Mouse (Mus musculus): ENCODE measurements around the gene Ncapd2.

DNA sequence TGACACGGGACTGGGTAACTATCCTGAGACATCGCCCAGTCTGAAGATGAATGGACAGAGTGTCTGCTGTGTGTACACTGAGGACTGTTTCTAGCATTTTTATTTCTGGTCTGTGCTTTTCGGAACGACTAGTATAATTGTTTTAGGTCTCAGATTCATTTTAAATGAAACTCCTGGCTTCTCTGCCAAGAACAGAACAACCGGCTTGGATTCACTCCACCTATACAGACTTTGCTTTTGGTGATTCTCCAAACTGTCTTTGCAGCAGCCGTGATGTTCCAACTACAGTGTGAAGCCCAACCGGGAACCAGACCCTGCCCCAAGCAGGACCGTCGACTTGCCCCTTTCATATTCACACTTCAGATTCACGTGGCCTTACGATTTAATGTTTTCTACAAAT lies 26.4 kb upstream of the Ncapd2 start:
- TF ChIP-seq CTCF (IDR thresholded peaks at IDR 0.05) = no peak
- TF ChIP-seq EP300 (IDR thresholded peaks at IDR 0.05) = no peak
